Mouse (Mus musculus): ENCODE data around the gene Gm21761.
"Not testable (repeated sequence)": the region's sequence is repeated elsewhere in the genome, so short reads cannot be mapped to it uniquely, and the experiment has no call there.

- not testable (repeated sequence) for TF ChIP-seq CTCF (IDR thresholded peaks at IDR 0.05); EP300 (IDR thresholded peaks at IDR 0.05; ENCODE audit: insufficient read depth, low read depth, low read length)
Measured at GRCm38 (mm10) chr13:119955567-119955966, 26.5 kb upstream of the Gm21761 start.
